Mouse (Mus musculus) ES-Bruce4 (cell line): Measurements from ENCODE around the gene Slc13a3. TPM values are rescaled to one million over a fixed set of nuclear protein-coding genes. Genes with fewer than 3 reads are reported as not detected.

ENCODE experiments used
- H3K27ac ChIP-seq: 2 replicates; pipeline ENCODE4 v1.5.1; 2012; ENCODE audit warnings: low read length, inconsistent platforms; ENCODE audit not compliant: insufficient read depth
- H3K27me3 ChIP-seq: 2 replicates; pipeline ENCODE4 v1.6.1; 2012; ENCODE audit warnings: mild to moderate bottlenecking, low read length, inconsistent platforms; ENCODE audit not compliant: control insufficient read depth, poor library complexity, insufficient read depth, severe bottlenecking
- H3K36me3 ChIP-seq: 2 replicates; pipeline ENCODE4 v1.6.1; 2012; ENCODE audit warnings: inconsistent platforms, mild to moderate bottlenecking, low read length, moderate library complexity; ENCODE audit not compliant: control insufficient read depth, poor library complexity, insufficient read depth, severe bottlenecking
- H3K4me1 ChIP-seq: one replicate; pipeline ENCODE4 v1.8.1; 2011; ENCODE audit warnings: low read length; ENCODE audit not compliant: control insufficient read depth, insufficient read depth
- H3K4me3 ChIP-seq: 2 replicates; pipeline ENCODE4 v1.5.1; 2011; ENCODE audit warnings: low read depth, mild to moderate bottlenecking, low read length
- H3K9ac ChIP-seq: 2 replicates; pipeline ENCODE4 v1.6.1; 2012; ENCODE audit warnings: low read depth, mild to moderate bottlenecking, inconsistent platforms; ENCODE audit not compliant: poor library complexity, severe bottlenecking
- H3K9me3 ChIP-seq: replicated peaks from 2 replicates; pipeline ENCODE4 v1.6.1; 2012; ENCODE audit warnings: mild to moderate bottlenecking, low read length, inconsistent platforms; ENCODE audit not compliant: control insufficient read depth, poor library complexity, insufficient read depth, severe bottlenecking
- CTCF ChIP-seq: IDR thresholded peaks from one replicate; pipeline ENCODE4 v1.8.1; 2011; ENCODE audit warnings: low read depth, low read length
- EP300 ChIP-seq: IDR thresholded peaks from 2 replicates; pipeline ENCODE4 v1.6.1; 2011; ENCODE audit warnings: low read depth, low read length; ENCODE audit not compliant: insufficient read depth
- POLR2A ChIP-seq: IDR thresholded peaks from one replicate; pipeline ENCODE4 v1.8.1; 2011; ENCODE audit warnings: low read length; ENCODE audit not compliant: insufficient read depth
- polyA plus RNA-seq: library from polyadenylated mRNA; stranded (reverse); fragments of >200 nt; gene quantifications from 2 replicates; pipeline ENCODE4 v1.2.4, GENCODE M21; 2011; ENCODE audit warnings: low read depth; ENCODE audit not compliant: missing spikeins, insufficient read depth, insufficient read length

Slc13a3 gene
- polyA plus RNA-seq, 1 experiment = not detected

- H3K4me1 ChIP-seq = no peaks in the 10 kb centered on the region
- no peak overlapping the region for H3K9ac ChIP-seq
- no peaks in the 10 kb centered on the region for H3K27me3 ChIP-seq
- no peak overlapping the region for H3K4me3 ChIP-seq
- H3K9me3 ChIP-seq = no peaks in the 10 kb centered on the region
- no peaks in the 10 kb centered on the region for H3K36me3 ChIP-seq
- no peak overlapping the region for H3K27ac ChIP-seq
- TF ChIP-seq POLR2A = no peak
- TF ChIP-seq EP300 = no peak
- TF ChIP-seq CTCF = peak; percentile 79
Observed at GRCm38 (mm10) chr2:165407700-165408301, 65.2 kb downstream of the Slc13a3 start.

DNA sequence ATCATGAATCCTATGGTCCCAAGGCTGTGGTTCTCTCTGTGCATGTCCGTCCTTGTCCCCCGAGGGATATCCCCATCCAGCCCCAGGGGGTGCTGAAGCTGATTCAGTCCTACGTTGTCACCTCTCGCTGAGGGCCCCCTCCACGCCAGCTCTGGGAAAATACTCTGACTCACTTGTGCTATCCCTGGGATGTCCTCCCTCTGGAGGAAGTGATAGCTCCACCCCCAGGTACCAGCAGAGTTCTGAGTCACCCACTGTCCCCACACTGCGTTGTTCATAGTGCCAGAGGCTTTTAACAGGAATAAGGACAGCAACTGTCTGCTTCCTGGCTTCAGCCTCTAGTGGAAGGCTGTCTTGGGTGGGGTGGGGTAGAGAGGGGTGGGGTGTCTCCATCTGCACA is 67.7 kb downstream of the Slc13a3 start:
- no peak overlapping the region for H3K27ac ChIP-seq
- H3K27me3 ChIP-seq = no peaks in the 10 kb centered on the region
- no peak overlapping the region for H3K4me3 ChIP-seq
- TF ChIP-seq EP300 (no peak), POLR2A (no peak), CTCF (no peak)
- no peaks in the 10 kb centered on the region for H3K4me1 ChIP-seq
- no peaks in the 10 kb centered on the region for H3K9me3 ChIP-seq
- no peak overlapping the region for H3K9ac ChIP-seq
- no peaks in the 10 kb centered on the region for H3K36me3 ChIP-seq

DNA sequence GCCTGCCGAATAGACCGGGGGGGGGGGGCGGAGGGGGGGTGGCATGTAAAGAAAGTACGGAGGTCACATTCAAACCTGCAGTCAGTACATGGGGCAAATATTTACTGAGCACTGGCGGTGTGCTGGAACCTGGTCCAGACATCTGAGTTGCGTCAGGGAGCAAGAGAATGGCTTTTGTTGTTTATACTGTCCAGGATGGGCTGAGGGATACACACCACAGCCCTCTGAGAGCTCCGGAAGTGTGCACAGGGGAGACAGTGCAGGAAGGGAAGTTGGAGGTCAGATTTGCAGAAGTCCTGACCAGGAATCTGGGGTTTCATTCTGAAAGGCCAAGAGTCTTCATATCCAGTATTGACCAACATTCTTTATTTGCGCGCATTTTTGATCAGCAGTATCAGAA is 68.1 kb downstream of the Slc13a3 start:
- Histone ChIP-seq H3K4me3 (no peak overlapping the region), H3K4me1 (no peaks in the 10 kb centered on the region), H3K27ac (no peak overlapping the region), H3K27me3 (no peaks in the 10 kb centered on the region), H3K36me3 (no peaks in the 10 kb centered on the region), H3K9ac (no peak overlapping the region), H3K9me3 (no peaks in the 10 kb centered on the region)
- no peak for TF ChIP-seq POLR2A
- TF ChIP-seq EP300 = no peak
- TF ChIP-seq CTCF = no peak

DNA sequence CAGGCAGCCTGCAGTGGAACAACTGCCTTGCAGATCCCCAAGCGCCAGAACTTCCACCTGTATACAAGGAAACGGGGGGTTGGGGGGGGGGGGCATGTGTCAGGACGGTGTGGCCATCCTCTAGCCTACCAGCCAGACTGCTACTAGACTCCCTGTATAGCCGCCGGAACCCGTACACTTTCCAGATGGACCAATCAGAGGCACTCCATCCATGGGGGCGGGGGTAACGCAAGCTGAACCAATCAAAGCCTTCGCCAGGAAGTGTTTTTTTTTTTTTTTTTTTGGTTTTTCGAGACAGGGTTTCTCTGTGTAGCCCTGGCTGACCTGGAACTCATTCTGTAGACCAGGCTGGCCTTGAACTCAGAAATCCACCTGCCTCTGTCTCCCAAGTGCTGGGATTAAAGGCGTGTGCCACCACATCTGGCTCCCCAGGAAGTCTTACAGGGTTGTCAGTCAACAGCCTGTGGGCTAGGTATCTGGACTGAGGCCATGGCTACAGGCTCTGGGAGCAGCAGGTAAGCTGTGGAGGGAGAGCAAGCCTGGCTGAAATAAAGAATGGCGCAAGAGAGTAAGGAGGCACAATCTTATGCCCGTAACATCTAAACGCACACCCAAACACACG is 74.8 kb downstream of the Slc13a3 start:
- Histone ChIP-seq H3K4me3 (peak overlapping the region; percentile 42), H3K9me3 (no peaks in the 10 kb centered on the region), H3K27me3 (no peaks in the 10 kb centered on the region), H3K4me1 (no peaks in the 10 kb centered on the region), H3K9ac (peak overlapping the region; percentile 49; the same call in 1 of the 2 replicates), H3K27ac (no peak overlapping the region), H3K36me3 (no peaks in the 10 kb centered on the region)
- TF ChIP-seq POLR2A (no peak), CTCF (no peak), EP300 (no peak)

- Histone ChIP-seq H3K27ac (no peak overlapping the region), H3K27me3 (no peaks in the 10 kb centered on the region), H3K9ac (peak overlapping the region; percentile 49; the same call in 1 of the 2 replicates), H3K4me3 (peak overlapping the region; percentile 42), H3K4me1 (no peaks in the 10 kb centered on the region), H3K9me3 (no peaks in the 10 kb centered on the region), H3K36me3 (no peaks in the 10 kb centered on the region)
- TF ChIP-seq POLR2A (no peak), EP300 (no peak), CTCF (no peak)
Observed at GRCm38 (mm10) chr2:165397502-165398163, 75.4 kb downstream of the Slc13a3 start.

GRCm38 (mm10) chr2:165396831-165397501 is 76.1 kb downstream of the Slc13a3 start:
- Histone ChIP-seq H3K9ac (0 out of 2 replicates have a peak overlapping the region, but pooled peaks have one; percentile 49), H3K36me3 (no peaks in the 10 kb centered on the region), H3K4me3 (peak overlapping the region; percentile 42), H3K9me3 (no peaks in the 10 kb centered on the region), H3K4me1 (no peaks in the 10 kb centered on the region), H3K27me3 (no peaks in the 10 kb centered on the region), H3K27ac (no peak overlapping the region)
- TF ChIP-seq POLR2A = no peak
- no peak for TF ChIP-seq EP300
- TF ChIP-seq CTCF = no peak
